Mouse (Mus musculus) embryonic facial prominence, embryonic 12.5 days (tissue): ENCODE measurements around the gene Dlg4. TPM values are rescaled to one million over a fixed set of nuclear protein-coding genes. Genes with fewer than 3 reads are reported as not detected.

ENCODE experiments used
- ATAC-seq: fragments of 200-750 bp; cut with Nextera tagmentation; 2 replicates; pipeline ENCODE4 v1.8.0; 2017; ENCODE audit not compliant: insufficient number of reproducible peaks, insufficient read depth, low FRiP score, low TSS enrichment
- H3K27ac ChIP-seq: fragments of 300-500 bp; sonication (generic); 2 replicates; pipeline ENCODE4 v1.5.1; 2016; ENCODE audit warnings: mild to moderate bottlenecking
- H3K27me3 ChIP-seq: fragments of 300-500 bp; sonication (generic); 2 replicates; pipeline ENCODE4 v1.6.1; 2016; ENCODE audit warnings: mild to moderate bottlenecking, moderate library complexity
- H3K36me3 ChIP-seq: fragments of 300-500 bp; sonication (generic); 2 replicates; pipeline ENCODE4 v1.6.1; 2016; ENCODE audit warnings: mild to moderate bottlenecking
- H3K4me1 ChIP-seq: fragments of 300-500 bp; sonication (generic); 2 replicates; pipeline ENCODE4 v1.6.1; 2016
- H3K4me2 ChIP-seq: fragments of 300-500 bp; sonication (generic); replicated peaks from 2 replicates; pipeline ENCODE4 v1.6.1; 2016; ENCODE audit warnings: mild to moderate bottlenecking, moderate library complexity
- H3K4me3 ChIP-seq: fragments of 300-500 bp; sonication (generic); 2 replicates; pipeline ENCODE4 v1.5.1; 2016; ENCODE audit warnings: mild to moderate bottlenecking
- H3K9ac ChIP-seq: fragments of 300-500 bp; sonication (generic); 2 replicates; pipeline ENCODE4 v1.6.1; 2016; ENCODE audit warnings: mild to moderate bottlenecking, moderate library complexity
- H3K9me3 ChIP-seq: fragments of 300-500 bp; sonication (generic); 2 replicates; pipeline ENCODE4 v1.6.1; 2016; ENCODE audit warnings: mild to moderate bottlenecking, moderate library complexity
- WGBS: fragments of 180-500 bp; shearing (Covaris S2); methylation state at CpG from one replicate; pipeline ENCODE4 v1.1.7; 2016; 5-methylcytosine and 5-hydroxymethylcytosine counted together
- polyA plus RNA-seq: library from polyadenylated mRNA; unstranded; fragments of >200 nt; fragmentation: Nextera tagmentation; extraction: Ambion mirVana; gene quantifications from 2 replicates; pipeline ENCODE4 v1.2.1, GENCODE M21; 2016

The Dlg4 gene
- polyA plus RNA-seq, 1 experiment from 2014 or later = 12.6 TPM

DNA sequence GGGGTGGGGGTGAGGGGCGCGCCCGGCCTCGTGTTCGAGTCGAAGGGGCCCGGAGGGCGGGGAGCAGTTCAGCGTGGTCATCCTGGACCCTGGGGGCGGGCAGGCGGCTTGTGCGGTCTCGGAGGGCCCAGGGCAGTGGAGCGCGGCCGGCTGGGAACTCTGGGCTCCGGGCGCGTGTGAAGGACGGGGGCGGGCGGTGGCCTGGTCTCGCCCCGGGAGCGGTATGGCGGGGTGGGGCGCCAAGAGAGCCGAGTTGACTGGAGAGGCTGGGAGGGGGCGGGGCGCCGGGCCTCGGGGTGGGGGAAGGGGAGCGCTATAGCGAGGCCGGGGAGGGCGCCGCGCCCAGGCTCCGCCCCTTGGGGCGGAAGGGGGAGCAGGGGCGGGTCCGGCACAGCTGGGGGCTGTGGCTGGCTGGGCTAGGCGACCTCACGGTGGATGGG is 19.7 kb upstream of the Dlg4 start:
- Histone ChIP-seq H3K9me3 (no peaks in the 10 kb centered on the region), H3K9ac (peak overlapping the region; percentile 95), H3K36me3 (peaks cover 42% of the 10 kb centered on the region), H3K27me3 (no peaks in the 10 kb centered on the region), H3K4me2 (peak overlapping the region; percentile 51), H3K27ac (peak overlapping the region; percentile 99), H3K4me1 (peaks cover 29% of the 10 kb centered on the region), H3K4me3 (peak overlapping the region; percentile 81)
- under 1% methylated on average over 38 of the region's 44 CpGs for WGBS
- peak; percentile 18 for ATAC-seq

DNA sequence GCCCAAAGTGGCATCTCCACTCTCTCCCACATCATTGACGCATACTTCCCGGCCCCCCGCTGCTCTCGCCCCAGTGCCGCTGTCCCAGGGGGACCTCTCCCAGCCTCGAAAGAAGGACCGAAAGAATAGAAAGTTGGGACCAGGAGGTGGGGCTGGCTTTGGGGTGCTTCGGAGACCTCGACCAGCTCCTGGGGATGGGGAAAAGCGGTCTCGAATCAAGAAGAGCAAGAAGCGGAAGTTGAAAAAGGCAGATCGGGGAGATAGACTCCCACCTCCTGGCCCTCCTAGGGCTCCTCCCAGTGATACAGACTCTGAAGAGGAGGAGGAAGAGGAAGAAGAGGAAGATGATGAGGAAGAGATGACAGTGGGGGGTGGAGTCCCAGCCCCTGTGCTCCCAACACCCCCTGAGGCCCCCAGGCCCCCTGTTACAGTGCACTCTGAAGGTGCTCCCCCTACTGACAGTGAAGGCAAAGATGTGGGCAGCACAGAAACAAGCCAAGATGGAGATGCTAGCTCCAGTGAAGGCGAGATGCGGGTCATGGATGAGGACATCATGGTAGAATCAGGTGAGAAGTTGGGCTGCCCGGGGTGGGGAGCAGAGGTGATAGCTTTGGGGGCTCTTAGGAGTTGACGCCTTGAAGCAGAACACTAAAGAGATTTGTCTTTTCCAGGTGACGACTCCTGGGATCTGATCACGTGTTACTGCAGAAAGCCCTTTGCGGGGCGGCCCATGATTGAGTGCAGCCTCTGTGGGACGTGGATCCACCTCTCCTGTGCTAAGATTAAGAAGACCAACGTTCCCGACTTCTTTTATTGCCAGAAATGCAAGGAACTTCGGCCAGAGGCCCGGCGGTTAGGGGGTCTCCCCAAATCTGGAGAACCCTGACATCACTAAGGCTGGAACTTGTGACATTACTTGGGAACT is 17.9 kb upstream of the Dlg4 start:
- ATAC-seq = no peak
- H3K4me2 ChIP-seq = no peak overlapping the region
- H3K9ac ChIP-seq = peak overlapping the region; percentile 43; the same call in 1 of the 2 replicates
- 0 out of 2 replicates have a peak overlapping the region, but pooled peaks have one; percentile 81 for H3K4me3 ChIP-seq
- no peaks in the 10 kb centered on the region for H3K9me3 ChIP-seq
- WGBS = 94% methylated on average over 27 of the region's 27 CpGs
- H3K27ac ChIP-seq = 0 out of 2 replicates have a peak overlapping the region, but pooled peaks have one; percentile 41
- H3K36me3 ChIP-seq = peaks cover 35% of the 10 kb centered on the region
- peaks cover 39% of the 10 kb centered on the region for H3K4me1 ChIP-seq
- no peaks in the 10 kb centered on the region for H3K27me3 ChIP-seq

DNA sequence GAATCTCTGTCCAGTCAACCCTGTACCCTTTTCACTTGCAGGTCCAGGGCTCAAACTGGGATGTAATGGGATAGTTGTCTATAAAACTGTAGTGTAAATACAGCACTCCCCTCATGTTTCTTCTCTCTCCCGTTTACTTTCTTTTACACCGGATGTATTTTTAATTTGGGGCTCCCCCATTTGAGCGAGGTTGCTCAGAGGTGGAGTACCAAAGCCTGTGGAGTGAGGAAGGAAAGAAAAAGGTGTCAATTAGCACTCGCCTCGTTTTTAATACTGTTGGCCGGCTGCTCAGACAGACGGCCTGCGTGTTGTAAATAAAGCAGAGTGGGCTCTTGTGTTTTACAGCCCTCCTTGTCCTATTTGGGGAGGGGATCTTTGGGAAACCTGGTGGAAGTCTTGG is 17.1 kb upstream of the Dlg4 start:
- WGBS = 85% methylated on average over 8 of the region's 8 CpGs
- H3K27me3 ChIP-seq = no peaks in the 10 kb centered on the region
- no peak overlapping the region for H3K9ac ChIP-seq
- peak overlapping the region; percentile 37; the same call in 1 of the 2 replicates for H3K4me2 ChIP-seq
- peaks cover 39% of the 10 kb centered on the region for H3K4me1 ChIP-seq
- H3K4me3 ChIP-seq = peak overlapping the region; percentile 81; the same call in 1 of the 2 replicates
- peak overlapping the region; percentile 70; the same call in 1 of the 2 replicates for H3K27ac ChIP-seq
- ATAC-seq = no peak
- H3K36me3 ChIP-seq = peaks cover 30% of the 10 kb centered on the region
- no peaks in the 10 kb centered on the region for H3K9me3 ChIP-seq

DNA sequence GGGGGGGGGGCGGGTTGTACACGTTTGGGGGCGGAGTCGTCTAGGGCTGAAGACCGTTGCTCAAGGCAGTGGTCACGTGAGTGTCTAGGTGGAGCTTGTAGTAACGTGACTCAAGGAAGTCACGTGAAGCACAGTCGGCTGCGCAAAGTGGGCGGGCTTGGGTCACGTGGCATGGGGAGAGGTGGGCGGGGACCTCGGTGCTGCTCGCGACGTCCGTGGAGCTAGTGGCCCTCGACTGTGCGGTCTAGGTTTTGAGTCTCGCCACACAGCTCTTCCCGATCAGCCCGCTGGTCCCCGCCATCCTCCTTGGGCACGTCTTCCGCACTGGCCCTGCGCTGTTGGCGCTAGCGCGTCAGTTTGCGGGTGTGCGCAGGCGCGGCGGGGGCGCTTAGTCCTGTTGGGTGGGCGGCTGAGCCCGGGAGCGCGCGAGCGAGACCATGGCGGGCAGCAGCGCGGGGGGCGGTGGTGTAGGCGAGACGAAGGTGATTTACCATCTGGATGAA is 16.3 kb upstream of the Dlg4 start, which contains the start of gene Dvl2:
Gene Dvl2 (plus strand): TSS at position 200 of the 503 bp plus-strand sequence.
- under 1% methylated on average over 47 of the region's 48 CpGs for WGBS
- no peaks in the 10 kb centered on the region for H3K9me3 ChIP-seq
- peak; percentile 65 for ATAC-seq

DNA sequence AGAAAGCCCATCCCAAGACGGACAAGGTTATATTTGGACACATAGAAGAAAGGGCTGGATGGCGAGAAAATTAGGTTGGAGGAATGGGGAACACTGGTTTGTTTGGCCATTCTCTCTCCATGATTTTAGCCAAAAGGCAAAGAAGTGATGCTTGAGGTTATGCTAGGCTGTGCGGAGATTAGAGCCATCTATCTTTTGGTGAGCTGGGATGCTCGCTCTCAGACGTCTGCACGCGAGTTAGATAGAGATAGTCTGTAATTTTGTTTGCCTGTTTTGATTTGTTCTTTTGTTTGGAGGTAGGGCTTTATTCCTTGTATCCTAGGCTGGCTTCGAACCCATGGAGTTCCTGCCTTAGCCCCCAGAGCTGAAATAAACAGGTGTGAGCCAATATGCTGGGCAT is 15.6 kb upstream of the Dlg4 start:
- H3K36me3 ChIP-seq = peaks cover 43% of the 10 kb centered on the region

More for the DNA sequence above, 16.3 kb upstream of the Dlg4 start, which contains the start of gene Dvl2:
- Histone ChIP-seq H3K9ac (peak within 1 kb of the TSS; percentile 72), H3K4me3 (peak within 1 kb of the TSS; percentile 81), H3K4me2 (peak within 1 kb of the TSS; percentile 93), H3K27ac (peak within 1 kb of the TSS; percentile 98), H3K27me3 (no peaks in the 10 kb centered on the region), H3K36me3 (peaks cover 36% of the 10 kb centered on the region), H3K4me1 (peaks cover 39% of the 10 kb centered on the region)

DNA sequence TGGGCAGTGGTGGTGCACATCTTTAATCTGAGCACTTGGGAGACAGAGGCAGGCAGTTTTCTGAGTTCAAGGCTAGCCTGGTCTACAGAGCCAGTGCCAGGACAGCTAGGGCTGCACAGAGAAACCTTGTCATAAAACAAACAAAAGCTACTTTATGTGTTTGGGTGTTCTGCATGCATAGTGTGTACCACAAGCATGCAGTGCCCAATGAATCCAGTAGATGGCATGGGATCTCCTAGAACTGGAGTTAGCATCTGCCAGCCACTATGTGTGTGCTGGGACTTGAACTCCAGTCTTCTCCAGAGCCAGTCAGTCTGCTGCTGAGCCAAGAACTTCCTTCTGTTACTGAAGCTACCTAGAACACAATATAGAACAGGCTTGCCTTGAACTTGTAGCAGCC is 14.9 kb upstream of the Dlg4 start:
- no peak overlapping the region for H3K27ac ChIP-seq
- H3K27me3 ChIP-seq = no peaks in the 10 kb centered on the region
- no peak for ATAC-seq
- H3K9me3 ChIP-seq = no peaks in the 10 kb centered on the region
- peak overlapping the region; percentile 81 for H3K4me3 ChIP-seq
- peak overlapping the region; percentile 93 for H3K4me2 ChIP-seq
- H3K9ac ChIP-seq = peak overlapping the region; percentile 24; the same call in 1 of the 2 replicates
- peaks cover 50% of the 10 kb centered on the region for H3K36me3 ChIP-seq
- H3K4me1 ChIP-seq = peaks cover 39% of the 10 kb centered on the region

More for the DNA sequence above, 15.6 kb upstream of the Dlg4 start:
- no peak for ATAC-seq
- Histone ChIP-seq H3K4me2 (peak overlapping the region; percentile 93), H3K27me3 (no peaks in the 10 kb centered on the region), H3K9me3 (no peaks in the 10 kb centered on the region), H3K9ac (peak overlapping the region; percentile 72), H3K4me3 (peak overlapping the region; percentile 81), H3K4me1 (peaks cover 39% of the 10 kb centered on the region), H3K27ac (peak overlapping the region; percentile 98)
- 12% methylated on average over 8 of the region's 8 CpGs for WGBS

DNA sequence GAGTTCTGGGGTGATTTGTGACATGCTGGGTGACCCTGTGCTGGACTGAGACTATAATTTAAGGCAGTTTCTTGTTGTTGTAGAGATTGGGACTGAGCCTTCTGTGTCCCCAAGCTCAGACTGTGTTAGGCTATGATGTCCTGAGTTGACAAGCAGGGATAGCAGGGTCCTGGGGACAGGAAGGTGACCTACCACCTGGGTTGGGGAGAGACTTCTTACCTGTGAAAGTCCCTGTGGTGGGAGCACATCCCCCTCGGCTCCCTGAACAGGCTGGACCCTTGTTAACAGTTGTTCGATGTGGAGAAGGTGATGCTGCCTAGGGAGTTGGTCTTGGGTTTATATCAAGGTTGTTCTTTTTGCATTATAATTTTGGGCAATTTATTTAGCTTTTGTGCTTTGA is 14.3 kb upstream of the Dlg4 start:
- Histone ChIP-seq H3K9ac (peak overlapping the region; percentile 24; the same call in 1 of the 2 replicates), H3K27me3 (no peaks in the 10 kb centered on the region), H3K9me3 (no peaks in the 10 kb centered on the region), H3K4me3 (peak overlapping the region; percentile 81), H3K4me1 (peaks cover 37% of the 10 kb centered on the region), H3K36me3 (peaks cover 56% of the 10 kb centered on the region), H3K4me2 (peak overlapping the region; percentile 93), H3K27ac (no peak overlapping the region)
- 87% methylated on average over 2 of the region's 2 CpGs for WGBS
- ATAC-seq = no peak

DNA sequence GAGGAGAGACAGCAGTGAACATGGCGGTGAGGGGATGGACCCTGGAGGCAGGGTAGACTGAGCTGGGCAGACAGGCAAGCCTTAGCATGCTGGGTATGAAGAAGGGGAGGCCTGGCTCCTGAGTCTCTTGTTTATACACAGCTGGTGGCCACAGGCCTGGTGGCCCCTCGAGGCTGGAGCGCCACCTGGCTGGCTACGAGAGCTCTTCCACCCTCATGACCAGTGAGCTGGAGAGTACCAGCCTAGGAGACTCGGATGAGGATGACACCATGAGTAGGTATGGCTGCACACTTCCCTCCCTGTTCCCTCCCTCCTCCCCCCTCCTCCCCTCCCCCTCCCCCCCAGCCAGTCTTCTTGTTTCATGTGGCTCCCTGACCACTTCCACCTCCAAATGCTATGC is 11.2 kb upstream of the Dlg4 start:
- ATAC-seq = no peak
- H3K9ac ChIP-seq = no peak overlapping the region
- H3K4me2 ChIP-seq = no peak overlapping the region
- H3K4me1 ChIP-seq = peaks cover 24% of the 10 kb centered on the region
- WGBS = 48% methylated on average over 5 of the region's 5 CpGs
- no peaks in the 10 kb centered on the region for H3K27me3 ChIP-seq
- H3K27ac ChIP-seq = no peak overlapping the region
- H3K9me3 ChIP-seq = no peaks in the 10 kb centered on the region
- H3K36me3 ChIP-seq = peaks cover 62% of the 10 kb centered on the region
- H3K4me3 ChIP-seq = no peak overlapping the region

DNA sequence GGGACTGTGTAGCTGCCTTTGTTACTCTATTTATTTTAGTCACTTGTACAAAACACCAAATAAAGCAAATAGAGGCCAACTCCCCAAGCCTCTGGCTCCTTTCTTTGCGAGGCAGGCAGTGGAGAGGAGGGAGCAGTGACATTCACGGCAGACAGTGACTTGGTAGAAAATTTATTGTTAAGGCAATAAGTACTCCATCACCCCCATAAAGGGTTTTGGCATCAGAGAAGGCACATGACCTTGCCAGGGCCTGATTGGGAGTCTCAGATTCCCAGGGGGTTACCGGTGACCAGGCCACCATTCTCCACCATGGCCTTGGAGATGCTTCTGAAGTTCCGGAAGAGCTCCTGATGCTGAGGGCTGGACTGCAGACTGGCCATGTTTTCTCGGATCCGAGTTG is 6.7 kb upstream of the Dlg4 start:
- WGBS = 81% methylated on average over 6 of the region's 6 CpGs
- Histone ChIP-seq H3K4me2 (no peak overlapping the region), H3K27me3 (no peaks in the 10 kb centered on the region), H3K36me3 (peaks cover 94% of the 10 kb centered on the region), H3K4me3 (no peak overlapping the region), H3K9ac (no peak overlapping the region), H3K4me1 (peaks cover 12% of the 10 kb centered on the region), H3K9me3 (no peaks in the 10 kb centered on the region), H3K27ac (no peak overlapping the region)
- no peak for ATAC-seq

DNA sequence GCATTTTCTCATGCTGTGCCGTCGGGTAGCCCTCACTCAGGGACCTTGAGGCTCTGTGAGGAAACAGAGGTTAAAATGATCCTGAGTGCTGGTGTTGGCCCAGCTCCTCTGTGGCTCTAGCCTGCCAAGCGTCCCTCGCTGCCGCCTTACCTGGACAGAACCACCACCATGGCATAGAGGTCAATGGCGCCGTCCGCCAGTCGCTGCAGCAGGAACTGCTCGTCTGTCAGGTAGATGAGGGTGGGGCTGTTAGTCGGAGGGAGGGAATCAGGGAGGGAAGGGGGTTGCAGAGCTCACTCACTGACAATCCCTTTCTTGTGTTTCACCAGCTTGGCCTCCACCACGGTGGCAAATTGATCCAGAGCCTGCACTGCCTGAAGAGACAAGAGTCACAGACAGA is 6.2 kb upstream of the Dlg4 start:
- Histone ChIP-seq H3K4me3 (no peak overlapping the region), H3K36me3 (peaks cover 89% of the 10 kb centered on the region)

DNA sequence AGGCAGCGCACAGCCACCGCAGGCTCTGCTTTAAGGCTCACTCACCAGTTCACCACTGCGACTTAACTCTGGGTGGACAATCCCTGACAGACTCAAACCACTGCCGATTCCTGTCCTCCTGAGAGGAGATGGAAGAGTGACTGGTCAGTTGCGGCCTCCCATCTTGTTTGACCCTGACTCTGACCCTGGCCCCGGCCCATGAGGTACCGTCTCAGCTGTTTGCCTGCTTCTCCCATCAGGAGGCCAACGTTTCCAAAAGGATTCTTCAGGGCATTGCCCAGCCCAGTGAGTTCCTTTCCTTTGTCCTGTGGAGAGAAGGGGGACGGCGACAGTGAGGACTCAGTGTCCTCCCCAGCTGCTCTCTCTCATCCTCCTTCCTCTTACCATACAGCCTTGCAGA is 5.8 kb upstream of the Dlg4 start:
- H3K4me3 ChIP-seq = no peak overlapping the region
- no peaks in the 10 kb centered on the region for H3K27me3 ChIP-seq
- 82% methylated on average over 10 of the region's 10 CpGs for WGBS
- H3K4me2 ChIP-seq = no peak overlapping the region
- peaks cover 12% of the 10 kb centered on the region for H3K4me1 ChIP-seq
- no peak for ATAC-seq
- H3K27ac ChIP-seq = no peak overlapping the region
- no peaks in the 10 kb centered on the region for H3K9me3 ChIP-seq
- peaks cover 85% of the 10 kb centered on the region for H3K36me3 ChIP-seq
- H3K9ac ChIP-seq = no peak overlapping the region

More for the DNA sequence above, 6.2 kb upstream of the Dlg4 start:
- Histone ChIP-seq H3K27ac (no peak overlapping the region), H3K9me3 (no peaks in the 10 kb centered on the region), H3K9ac (no peak overlapping the region), H3K27me3 (no peaks in the 10 kb centered on the region), H3K4me1 (peaks cover 12% of the 10 kb centered on the region), H3K4me2 (no peak overlapping the region)
- ATAC-seq = no peak
- WGBS = 91% methylated on average over 11 of the region's 12 CpGs
